Mouse (Mus musculus): ENCODE data around the gene Aco1.

DNA sequence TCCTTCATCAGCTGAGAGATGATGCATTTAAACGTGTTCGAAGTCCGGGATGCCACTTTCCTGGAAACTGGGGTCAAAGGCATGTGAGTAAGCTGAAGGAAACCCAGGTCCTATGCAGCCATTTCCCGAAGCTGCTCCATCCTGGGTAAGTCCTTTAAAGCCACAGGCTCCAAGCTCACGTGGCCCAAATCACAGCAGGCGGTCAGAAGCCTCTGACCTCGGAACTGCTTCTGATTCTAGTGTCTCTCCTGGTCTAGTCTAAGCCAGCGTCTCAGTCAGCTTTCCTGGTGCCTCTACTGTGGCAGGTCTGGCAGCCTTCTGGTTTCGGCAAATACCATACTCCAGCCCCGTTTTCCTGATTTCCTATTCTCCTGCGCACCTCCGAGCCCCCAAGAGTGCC is 77.6 kb downstream of the Aco1 start:
- TF ChIP-seq POLR2A (IDR thresholded peaks at IDR 0.05; ENCODE audit: insufficient read depth, low read depth, low read length) (no peak), CTCF (IDR thresholded peaks at IDR 0.05) (no peak)
